Mouse (Mus musculus): ENCODE measurements at regions not wholly inside any gene's neighbourhood (a gene's known extent, or its start where the extent isn't known, plus 50 kb on each side); places are given as distances from the start of the nearest gene placed in this dataset.

- TF ChIP-seq CTCF (IDR thresholded peaks at IDR 0.05; ENCODE audit: extremely low read depth, insufficient read depth, low read length) (no peak), POLR2A (IDR thresholded peaks at IDR 0.05; ENCODE audit: extremely low read depth, insufficient read depth, low read length) (no peak)
Measured at GRCm38 (mm10) chr16:73470535-73470934, 941.1 kb downstream of the Robo2 start.

All from cortical plate, adult 2 months (tissue).